Mouse (Mus musculus): Measurements from ENCODE around the gene Trim6. TPM values are rescaled to one million over a fixed set of nuclear protein-coding genes. Genes with fewer than 3 reads are reported as not detected.

Gene Trim6
- polyA plus RNA-seq, 1 experiment from 2014 or later = 1.3 TPM

DNA sequence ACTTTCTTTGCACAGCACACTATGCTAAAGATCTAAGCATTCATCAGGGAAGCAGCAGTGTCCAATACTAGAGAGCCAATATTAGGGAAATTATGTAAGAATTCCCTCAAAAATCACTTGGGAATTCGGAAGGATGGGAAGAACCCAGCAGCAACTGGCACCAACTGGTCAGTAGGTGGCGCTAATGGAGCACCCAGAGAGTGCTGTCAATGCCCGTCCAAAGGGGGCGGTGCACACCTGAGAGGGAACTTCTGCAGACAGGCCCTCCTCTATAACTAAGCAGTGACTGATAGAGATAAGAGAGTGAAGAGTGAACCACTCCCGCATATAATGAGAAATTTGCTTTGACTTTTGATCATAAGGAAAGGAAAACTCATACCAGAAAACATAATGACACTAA is 18.8 kb upstream of the Trim6 start:
- Histone ChIP-seq H3K4me3 (ENCODE audit: low read depth, low read length) (no peak overlapping the region), H3K27me3 (ENCODE audit: control insufficient read depth, insufficient read depth, low read length) (no peaks in the 10 kb centered on the region), H3K9me3 (ENCODE audit: control insufficient read depth, low read depth, low read length) (no peaks in the 10 kb centered on the region), H3K4me2 (replicated peaks; ENCODE audit: low read depth, low read length) (no peak overlapping the region), H3K4me1 (ENCODE audit: control insufficient read depth, insufficient read depth, low read length) (no peaks in the 10 kb centered on the region), H3K27ac (ENCODE audit: low read length) (no peak overlapping the region), H3K36me3 (ENCODE audit: control insufficient read depth, insufficient read depth, low read length) (no peaks in the 10 kb centered on the region), H3K9ac (replicated peaks; ENCODE audit: low read depth, low read length) (no peak overlapping the region)
- peak; percentile 65; the same call in 1 of the 2 replicates for ATAC-seq (ENCODE audit: insufficient number of reproducible peaks, insufficient read depth, low FRiP score, low read depth)
- WGBS = 5% methylated on average over 5 of the region's 5 CpGs

GRCm38 (mm10) chr7:104206197-104206596 is 12.4 kb upstream of the Trim6 start:
- Histone ChIP-seq H3K27ac (ENCODE audit: low read length) (no peak overlapping the region), H3K27me3 (ENCODE audit: control insufficient read depth, insufficient read depth, low read length) (no peaks in the 10 kb centered on the region), H3K4me1 (ENCODE audit: control insufficient read depth, insufficient read depth, low read length) (no peaks in the 10 kb centered on the region), H3K4me3 (ENCODE audit: low read depth, low read length) (no peak overlapping the region), H3K9ac (replicated peaks; ENCODE audit: low read depth, low read length) (no peak overlapping the region), H3K36me3 (ENCODE audit: control insufficient read depth, insufficient read depth, low read length) (no peaks in the 10 kb centered on the region), H3K9me3 (ENCODE audit: control insufficient read depth, low read depth, low read length) (no peaks in the 10 kb centered on the region), H3K4me2 (replicated peaks; ENCODE audit: low read depth, low read length) (no peak overlapping the region)
- 87% methylated on average over 7 of the region's 7 CpGs for WGBS
- ATAC-seq (ENCODE audit: insufficient number of reproducible peaks, insufficient read depth, low FRiP score, low read depth) = no peak

DNA sequence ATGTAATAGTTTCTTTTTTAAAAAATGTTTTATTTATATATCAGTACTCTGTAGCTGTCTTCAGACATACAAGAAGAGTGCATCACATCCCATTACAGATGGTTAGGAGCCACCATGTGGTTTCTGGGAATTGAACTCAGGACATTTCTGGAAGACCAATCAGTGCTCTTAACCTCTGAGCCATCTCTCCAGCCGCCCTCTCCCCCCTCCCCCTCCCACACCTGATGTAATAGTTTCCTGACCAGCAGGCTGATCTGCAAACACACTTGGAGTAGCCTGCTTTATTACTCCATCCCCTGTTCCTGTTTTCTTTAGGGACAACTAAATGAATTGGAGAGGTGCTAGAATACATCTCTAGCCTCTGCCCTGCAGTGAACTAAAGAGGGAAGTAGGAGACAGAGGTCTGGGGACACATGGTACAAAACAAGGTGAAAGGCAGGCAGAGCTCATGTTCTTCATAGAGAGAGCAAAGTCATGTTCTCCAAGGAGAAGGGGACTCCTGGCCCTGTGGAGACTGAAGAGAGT is 2.5 kb upstream of the Trim6 start:
- H3K4me1 ChIP-seq (ENCODE audit: control insufficient read depth, insufficient read depth, low read length) = no peaks in the 10 kb centered on the region
- H3K36me3 ChIP-seq (ENCODE audit: control insufficient read depth, insufficient read depth, low read length) = no peaks in the 10 kb centered on the region
- no peaks in the 10 kb centered on the region for H3K27me3 ChIP-seq (ENCODE audit: control insufficient read depth, insufficient read depth, low read length)
- H3K27ac ChIP-seq (ENCODE audit: low read length) = no peak overlapping the region
- ATAC-seq (ENCODE audit: insufficient number of reproducible peaks, insufficient read depth, low FRiP score, low read depth) = no peak
- WGBS = 41% methylated on average over 1 of the region's 1 CpGs
- H3K9me3 ChIP-seq (ENCODE audit: control insufficient read depth, low read depth, low read length) = no peaks in the 10 kb centered on the region
- H3K4me3 ChIP-seq (ENCODE audit: low read depth, low read length) = no peak overlapping the region
- no peak overlapping the region for H3K4me2 ChIP-seq (replicated peaks; ENCODE audit: low read depth, low read length)
- H3K9ac ChIP-seq (replicated peaks; ENCODE audit: low read depth, low read length) = no peak overlapping the region

- Histone ChIP-seq H3K9ac (replicated peaks; ENCODE audit: low read depth, low read length) (no peak overlapping the region), H3K36me3 (ENCODE audit: control insufficient read depth, insufficient read depth, low read length) (no peaks in the 10 kb centered on the region), H3K27ac (ENCODE audit: low read length) (no peak overlapping the region), H3K4me2 (replicated peaks; ENCODE audit: low read depth, low read length) (no peak overlapping the region), H3K4me1 (ENCODE audit: control insufficient read depth, insufficient read depth, low read length) (no peaks in the 10 kb centered on the region), H3K27me3 (ENCODE audit: control insufficient read depth, insufficient read depth, low read length) (no peaks in the 10 kb centered on the region), H3K9me3 (ENCODE audit: control insufficient read depth, low read depth, low read length) (no peaks in the 10 kb centered on the region), H3K4me3 (ENCODE audit: low read depth, low read length) (no peak overlapping the region)
- no peak for ATAC-seq (ENCODE audit: insufficient number of reproducible peaks, insufficient read depth, low FRiP score, low read depth)
- 70% methylated on average over 2 of the region's 2 CpGs for WGBS
Observed at GRCm38 (mm10) chr7:104217881-104218280, 712 bp upstream of the Trim6 start.

GRCm38 (mm10) chr7:104231203-104231602 is 12.6 kb downstream of the Trim6 start:
- Histone ChIP-seq H3K9ac (replicated peaks; ENCODE audit: low read depth, low read length) (no peak overlapping the region), H3K36me3 (ENCODE audit: control insufficient read depth, insufficient read depth, low read length) (no peaks in the 10 kb centered on the region), H3K27me3 (ENCODE audit: control insufficient read depth, insufficient read depth, low read length) (no peaks in the 10 kb centered on the region), H3K27ac (ENCODE audit: low read length) (no peak overlapping the region), H3K4me2 (replicated peaks; ENCODE audit: low read depth, low read length) (no peak overlapping the region), H3K4me3 (ENCODE audit: low read depth, low read length) (no peak overlapping the region), H3K9me3 (ENCODE audit: control insufficient read depth, low read depth, low read length) (no peaks in the 10 kb centered on the region), H3K4me1 (ENCODE audit: control insufficient read depth, insufficient read depth, low read length) (no peaks in the 10 kb centered on the region)
- no peak for ATAC-seq (ENCODE audit: insufficient number of reproducible peaks, insufficient read depth, low FRiP score, low read depth)
- 37% methylated on average over 2 of the region's 2 CpGs for WGBS

GRCm38 (mm10) chr7:104240857-104241256 is 22.3 kb downstream of the Trim6 start:
- Histone ChIP-seq H3K27me3 (ENCODE audit: control insufficient read depth, insufficient read depth, low read length) (no peaks in the 10 kb centered on the region), H3K36me3 (ENCODE audit: control insufficient read depth, insufficient read depth, low read length) (no peaks in the 10 kb centered on the region), H3K9ac (replicated peaks; ENCODE audit: low read depth, low read length) (no peak overlapping the region), H3K9me3 (ENCODE audit: control insufficient read depth, low read depth, low read length) (no peaks in the 10 kb centered on the region), H3K27ac (ENCODE audit: low read length) (no peak overlapping the region), H3K4me3 (ENCODE audit: low read depth, low read length) (no peak overlapping the region), H3K4me2 (replicated peaks; ENCODE audit: low read depth, low read length) (no peak overlapping the region), H3K4me1 (ENCODE audit: control insufficient read depth, insufficient read depth, low read length) (no peaks in the 10 kb centered on the region)
- ATAC-seq (ENCODE audit: insufficient number of reproducible peaks, insufficient read depth, low FRiP score, low read depth) = no peak

DNA sequence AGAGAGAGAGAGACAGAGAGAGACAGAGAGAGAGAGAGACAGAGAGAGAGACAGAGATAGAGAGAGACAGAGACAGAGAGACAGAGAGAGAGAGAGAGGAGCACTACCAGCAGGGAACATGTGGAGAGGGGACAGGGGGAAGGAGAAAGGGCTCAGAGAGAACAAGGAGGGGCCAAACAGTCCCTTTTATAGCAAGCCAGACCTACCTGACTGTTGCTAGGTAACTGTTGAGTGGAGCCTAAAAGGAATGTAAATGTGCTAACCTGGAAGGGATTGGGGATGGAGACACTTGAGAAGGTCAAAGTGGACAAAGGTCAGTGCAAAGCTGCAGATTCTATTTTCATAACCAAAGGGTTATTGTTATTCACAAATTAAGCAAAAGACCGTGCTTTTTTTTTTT is 25.0 kb downstream of the Trim6 start:
- no peaks in the 10 kb centered on the region for H3K9me3 ChIP-seq (ENCODE audit: control insufficient read depth, low read depth, low read length)

DNA sequence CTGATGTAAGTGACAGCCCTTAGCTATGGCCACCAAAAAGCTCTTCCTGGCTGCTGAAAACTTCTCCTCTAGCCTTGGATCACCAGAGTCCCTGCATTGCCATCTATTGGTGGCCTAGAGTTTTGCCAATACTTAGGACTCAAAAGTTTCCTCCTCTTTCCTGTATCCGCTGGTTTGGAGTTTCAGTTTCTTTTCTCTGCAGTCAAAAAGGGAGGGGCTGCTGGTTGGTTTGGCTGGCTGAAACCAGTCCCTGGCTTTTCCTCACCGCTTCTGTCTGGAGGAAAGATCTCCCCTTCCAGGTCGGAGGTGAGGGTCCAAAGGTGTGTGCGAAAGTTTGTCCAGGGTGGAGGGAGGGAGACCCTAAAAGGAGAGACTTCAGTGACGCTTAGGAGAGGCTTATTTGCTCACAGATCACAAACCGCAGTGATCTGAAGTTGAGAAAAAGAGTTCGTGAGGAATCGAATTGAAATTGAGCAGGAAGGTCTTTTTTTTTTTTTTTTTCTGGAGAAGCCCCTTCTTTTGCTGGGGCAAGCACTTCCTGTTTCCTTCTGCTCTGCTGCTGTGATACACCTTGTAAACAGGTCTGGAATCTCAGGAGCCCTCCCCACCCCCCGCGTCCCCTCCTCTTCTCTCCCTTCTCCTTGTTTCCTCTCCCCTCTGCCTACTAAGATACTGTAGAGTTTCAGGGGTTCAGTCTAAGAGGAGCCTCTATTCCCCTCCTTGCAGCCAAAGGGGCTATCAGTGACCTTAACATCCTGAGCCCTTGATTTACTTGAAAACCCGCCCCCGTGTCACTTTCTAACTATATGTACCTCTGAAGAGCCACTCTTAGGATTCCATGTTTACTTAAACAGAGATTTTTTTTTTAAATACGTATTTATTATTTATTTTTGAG is 25.9 kb downstream of the Trim6 start, which contains the start of gene Trim34a:
Trim34a (plus strand) TSS at position 171 of the 895 bp plus-strand sequence.
- Histone ChIP-seq H3K4me3 (ENCODE audit: low read depth, low read length) (peak within 1 kb of the TSS; percentile 49), H3K27me3 (ENCODE audit: control insufficient read depth, insufficient read depth, low read length) (no peaks in the 10 kb centered on the region), H3K36me3 (ENCODE audit: control insufficient read depth, insufficient read depth, low read length) (no peaks in the 10 kb centered on the region), H3K4me2 (replicated peaks; ENCODE audit: low read depth, low read length) (peak within 1 kb of the TSS; percentile 46), H3K9ac (replicated peaks; ENCODE audit: low read depth, low read length) (peak within 1 kb of the TSS; percentile 55), H3K27ac (ENCODE audit: low read length) (no peak within 1 kb of the TSS; the same call in 1 of the 2 replicates), H3K9me3 (ENCODE audit: control insufficient read depth, low read depth, low read length) (no peaks in the 10 kb centered on the region), H3K4me1 (ENCODE audit: control insufficient read depth, insufficient read depth, low read length) (no peaks in the 10 kb centered on the region)
- peak; percentile 85 for ATAC-seq (ENCODE audit: insufficient number of reproducible peaks, insufficient read depth, low FRiP score, low read depth)
- 6% methylated on average over 13 of the region's 13 CpGs for WGBS

More for the DNA sequence above, 25.0 kb downstream of the Trim6 start:
- no peak overlapping the region for H3K9ac ChIP-seq (replicated peaks; ENCODE audit: low read depth, low read length)
- no peak overlapping the region for H3K4me3 ChIP-seq (ENCODE audit: low read depth, low read length)
- H3K27me3 ChIP-seq (ENCODE audit: control insufficient read depth, insufficient read depth, low read length) = no peaks in the 10 kb centered on the region
- no peak overlapping the region for H3K27ac ChIP-seq (ENCODE audit: low read length)
- H3K36me3 ChIP-seq (ENCODE audit: control insufficient read depth, insufficient read depth, low read length) = no peaks in the 10 kb centered on the region
- no peaks in the 10 kb centered on the region for H3K4me1 ChIP-seq (ENCODE audit: control insufficient read depth, insufficient read depth, low read length)
- H3K4me2 ChIP-seq (replicated peaks; ENCODE audit: low read depth, low read length) = peak overlapping the region; percentile 46; the same call in 1 of the 2 replicates
- ATAC-seq (ENCODE audit: insufficient number of reproducible peaks, insufficient read depth, low FRiP score, low read depth) = no peak
- 61% methylated on average over 1 of the region's 1 CpGs for WGBS
